Mouse (Mus musculus) embryonic fibroblast, embryonic 13.5 days (primary cell): Measurements from ENCODE around the gene Zfp428. TPM values are rescaled to one million over a fixed set of nuclear protein-coding genes. Genes with fewer than 3 reads are reported as not detected.
A peak's percentile ranks its signal among the peaks of the same experiment; 100 is the strongest.

Source experiments
- H3K27ac ChIP-seq: 2 replicates; pipeline ENCODE4 v1.5.1; 2012; ENCODE audit warnings: low read length, control low read depth, inconsistent platforms; ENCODE audit not compliant: insufficient read depth
- H3K4me1 ChIP-seq: 2 replicates; pipeline ENCODE4 v1.6.1; 2011; ENCODE audit warnings: low read length; ENCODE audit not compliant: control insufficient read depth, insufficient read depth
- H3K4me3 ChIP-seq: 2 replicates; pipeline ENCODE4 v1.5.1; 2011; ENCODE audit warnings: mild to moderate bottlenecking, control low read depth, low read length; ENCODE audit not compliant: insufficient read depth
- CTCF ChIP-seq: IDR thresholded peaks from 2 replicates; pipeline ENCODE4 v1.5.1; 2011; ENCODE audit warnings: mild to moderate bottlenecking, control low read depth, low read length, moderate library complexity, borderline replicate concordance; ENCODE audit not compliant: insufficient read depth
- POLR2A ChIP-seq: IDR thresholded peaks from 2 replicates; pipeline ENCODE4 v1.6.1; 2011; ENCODE audit warnings: low read depth, mild to moderate bottlenecking, control low read depth, low read length, moderate library complexity
- polyA plus RNA-seq: library from polyadenylated mRNA; stranded (reverse); fragments of >200 nt; gene quantifications from 2 replicates; pipeline ENCODE4 v1.2.4, GENCODE M21; 2011; ENCODE audit warnings: low read depth; ENCODE audit not compliant: missing spikeins, insufficient read length

The Zfp428 gene
- polyA plus RNA-seq, 1 experiment = 8.9 TPM

GRCm38 (mm10) chr7:24470356-24470755 lies 36.5 kb upstream of the Zfp428 start:
- Histone ChIP-seq H3K4me1 (no peaks in the 10 kb centered on the region), H3K27ac (peak overlapping the region; percentile 36; the same call in 1 of the 2 replicates), H3K4me3 (no peak overlapping the region)
- TF ChIP-seq POLR2A = no peak
- no peak for TF ChIP-seq CTCF

- H3K4me3 ChIP-seq = no peak overlapping the region
- no peak overlapping the region for H3K27ac ChIP-seq
- TF ChIP-seq POLR2A (no peak), CTCF (no peak)
- no peaks in the 10 kb centered on the region for H3K4me1 ChIP-seq
Observed at GRCm38 (mm10) chr7:24472442-24472841, 34.4 kb upstream of the Zfp428 start.

GRCm38 (mm10) chr7:24472937-24473336 lies 33.9 kb upstream of the Zfp428 start:
- no peak overlapping the region for H3K4me3 ChIP-seq
- TF ChIP-seq CTCF (peak; percentile 71), POLR2A (no peak)
- H3K4me1 ChIP-seq = no peaks in the 10 kb centered on the region
- H3K27ac ChIP-seq = no peak overlapping the region

GRCm38 (mm10) chr7:24473913-24474529 lies 32.8 kb upstream of the Zfp428 start:
- TF ChIP-seq CTCF (peak; percentile 97; the same call in 1 of the 2 replicates), POLR2A (no peak)

GRCm38 (mm10) chr7:24474811-24475506 lies 31.8 kb upstream of the Zfp428 start:
- Histone ChIP-seq H3K27ac (no peak overlapping the region), H3K4me1 (no peaks in the 10 kb centered on the region), H3K4me3 (no peak overlapping the region)
- no peak for TF ChIP-seq POLR2A
- 0 out of 2 replicates have a peak, but pooled peaks have one; percentile 4 for TF ChIP-seq CTCF

More at GRCm38 (mm10) chr7:24473913-24474529, 32.8 kb upstream of the Zfp428 start:
- Histone ChIP-seq H3K4me1 (no peaks in the 10 kb centered on the region), H3K4me3 (no peak overlapping the region), H3K27ac (no peak overlapping the region)

GRCm38 (mm10) chr7:24476338-24476737 lies 30.5 kb upstream of the Zfp428 start:
- Histone ChIP-seq H3K4me1 (peaks cover 4% of the 10 kb centered on the region; the same call in 1 of the 2 replicates), H3K27ac (no peak overlapping the region), H3K4me3 (no peak overlapping the region)
- no peak for TF ChIP-seq CTCF

GRCm38 (mm10) chr7:24476856-24477255 lies 29.9 kb upstream of the Zfp428 start:
- H3K4me3 ChIP-seq = no peak overlapping the region
- TF ChIP-seq POLR2A (no peak), CTCF (no peak)
- peaks cover 4% of the 10 kb centered on the region; the same call in 1 of the 2 replicates for H3K4me1 ChIP-seq
- no peak overlapping the region for H3K27ac ChIP-seq

GRCm38 (mm10) chr7:24478911-24479310 lies 27.9 kb upstream of the Zfp428 start:
- Histone ChIP-seq H3K4me1 (peaks cover 4% of the 10 kb centered on the region; the same call in 1 of the 2 replicates), H3K27ac (no peak overlapping the region), H3K4me3 (no peak overlapping the region)
- no peak for TF ChIP-seq POLR2A
- TF ChIP-seq CTCF = no peak

- Histone ChIP-seq H3K27ac (no peak overlapping the region), H3K4me1 (peaks cover 4% of the 10 kb centered on the region; the same call in 1 of the 2 replicates), H3K4me3 (no peak overlapping the region)
- no peak for TF ChIP-seq CTCF
- no peak for TF ChIP-seq POLR2A
Observed at GRCm38 (mm10) chr7:24479685-24480084, 27.1 kb upstream of the Zfp428 start.
